Mouse (Mus musculus) heart, adult 2 months (tissue): ENCODE data around the gene St6galnac6.

Source experiments
- EP300 ChIP-seq: fragments of 200-500 bp; IDR thresholded peaks from 2 replicates; pipeline ENCODE4 v1.6.1; 2011; ENCODE audit warnings: low read depth, low read length, control low read depth; ENCODE audit not compliant: insufficient read depth
- POLR2A ChIP-seq: fragments of 200-500 bp; IDR thresholded peaks from 2 replicates; pipeline ENCODE4 v1.6.1; 2011; ENCODE audit warnings: mild to moderate bottlenecking, low read depth, low read length, control low read depth; ENCODE audit not compliant: insufficient read depth

- TF ChIP-seq POLR2A (peak; percentile 8; the same call in 1 of the 2 replicates), EP300 (no peak)
These were observed 22.0 kb downstream of the St6galnac6 start, which contains the start of gene Ak1 for GRCm38 (mm10) chr2:32621517-32621859.
